Mouse (Mus musculus): Measurements from ENCODE around the gene Supt6.

- no peak for TF ChIP-seq POLR2A (IDR thresholded peaks at IDR 0.05; ENCODE audit: extremely low read depth, insufficient read depth, low read length)
- TF ChIP-seq CTCF (IDR thresholded peaks at IDR 0.05; ENCODE audit: low read depth, low read length), result no peak
These were observed 51.2 kb downstream of the Supt6 start for GRCm38 (mm10) chr11:78194411-78195100.

Measured in liver, adult 2 months (tissue).